8 mouse cellular contexts compared by ENCODE assay signal in genomic region chr4:23982790-23983451, GRCm38 (mm10).
A peak's percentile ranks its signal among the peaks of the same experiment; 100 is the strongest.
DNase-seq lines count a peak whose midpoint lies in the region; ATAC-seq lines count a peak whose summit lies in the region.

No protein-coding gene starts in this region.

- DNase-seq in cerebellum, postnatal 10 days, result peak; percentile 68 to 83
- DNase-seq in cerebellum, adult 8-10 months, result no peak
- peak; percentile 48 for DNase-seq in ZHBTc4 (ENCODE audit: low read depth, low spot score)
- peak; percentile 20 to 28 for DNase-seq in frontal cortex, postnatal 36 days (ENCODE audit: low spot score in 2 of 2)
- DNase-seq in layer of hippocampus, adult 9-11 months, result peak; percentile 9
- no peak for DNase-seq in gastrocnemius, postnatal 14 days

- 17% methylated on average over 13 of the region's 13 CpGs for WGBS in neural tube, embryonic 13.5 days

- H3K9me3 ChIP-seq in neural tube, embryonic 13.5 days, result no peaks in the 10 kb centered on the region

- no peaks in the 10 kb centered on the region for H3K27me3 ChIP-seq in neural tube, embryonic 13.5 days

- H3K4me1 ChIP-seq in neural tube, embryonic 13.5 days (replicated peaks), result peaks cover 12% of the 10 kb centered on the region

- H3K4me2 ChIP-seq in neural tube, embryonic 13.5 days, result peak overlapping the region; percentile 51

- H3K27ac ChIP-seq in neural tube, embryonic 13.5 days (replicated peaks), result peak overlapping the region; percentile 82

- H3K9ac ChIP-seq in neural tube, embryonic 13.5 days, result peak overlapping the region; percentile 61

- H3K4me3 ChIP-seq in neural tube, embryonic 13.5 days, result peak overlapping the region; percentile 25

- intact Hi-C loops in gastrocnemius, postnatal 14 days (cut with DNase I; ENCODE audit: low total_unique reads), result no loop called here

- ATAC-seq in neural tube, embryonic 13.5 days (ENCODE audit: low read depth), result peak; percentile 96
- no peak for ATAC-seq in megakaryocyte-erythroid progenitor cell, adult 5-6 weeks (replicated peaks; ENCODE audit: low FRiP score, low TSS enrichment, poor library complexity, severe bottlenecking)

- no peaks in the 10 kb centered on the region for H3K36me3 ChIP-seq in neural tube, embryonic 13.5 days

Comparison
In these comparisons a context has a peak if more than half of its experiments do, and no peak if none do; other contexts are left out.
1. DNase-seq: peak in cerebellum, postnatal 10 days (2 of 2), ZHBTc4 (single experiment), frontal cortex, postnatal 36 days (2 of 2) and layer of hippocampus, adult 9-11 months (single experiment); none in cerebellum, adult 8-10 months (single experiment) and gastrocnemius, postnatal 14 days (single experiment).